Mouse (Mus musculus): ENCODE data around the gene Chrm4.

- TF ChIP-seq GATA1 (IDR thresholded peaks at IDR 0.05; ENCODE audit: borderline replicate concordance, low read length) (no peak), FLI1 (IDR thresholded peaks at IDR 0.05; ENCODE audit: low read length) (no peak)
These were observed 35.1 kb downstream of the Chrm4 start for GRCm38 (mm10) chr2:91961901-91962761.
